Mouse (Mus musculus) layer of hippocampus, adult 2 months (tissue): ENCODE measurements around the gene Skor1. TPM values are rescaled to one million over a fixed set of nuclear protein-coding genes. Genes with fewer than 3 reads are reported as not detected.

Experiments
- DNase-seq, 2 experiments: peaks; one replicate each; pipeline ENCODE4 v3.0.0; 2022; ENCODE audit warnings: low spot score in 2 of 2
- H3K27ac ChIP-seq: fragments of 200-600 bp; 2 replicates; pipeline ENCODE4 v1.8.1; 2022
- H3K4me3 ChIP-seq: fragments of 200-600 bp; 2 replicates; pipeline ENCODE4 v1.8.1; 2022; ENCODE audit warnings: mild to moderate bottlenecking
- CTCF ChIP-seq: fragments of 200-600 bp; conservative IDR thresholded peaks from 2 replicates; pipeline ENCODE4 v1.8.1; 2022; ENCODE audit warnings: antibody characterized with exemption, mild to moderate bottlenecking, moderate library complexity
- total RNA-seq, 2 experiments: library from RNA; stranded (reverse); gene quantifications; 2 replicates each; pipeline ENCODE4 v1.2.3; 2021

Skor1 gene
- total RNA-seq, 2 experiments from 2014 or later = 0.20 to 0.27 TPM

GRCm38 (mm10) chr9:63136756-63137614 lies 11.8 kb downstream of the Skor1 start:
- DNase-seq = no peak
- TF ChIP-seq CTCF = no peak

GRCm38 (mm10) chr9:63136241-63136640 lies 12.5 kb downstream of the Skor1 start:
- Histone ChIP-seq H3K27ac (no peak overlapping the region), H3K4me3 (no peak overlapping the region)
- DNase-seq = no peak
- no peak; the same call in 1 of the 2 replicates for TF ChIP-seq CTCF

More at GRCm38 (mm10) chr9:63136756-63137614, 11.8 kb downstream of the Skor1 start:
- no peak overlapping the region for H3K27ac ChIP-seq
- H3K4me3 ChIP-seq = no peak overlapping the region

DNA sequence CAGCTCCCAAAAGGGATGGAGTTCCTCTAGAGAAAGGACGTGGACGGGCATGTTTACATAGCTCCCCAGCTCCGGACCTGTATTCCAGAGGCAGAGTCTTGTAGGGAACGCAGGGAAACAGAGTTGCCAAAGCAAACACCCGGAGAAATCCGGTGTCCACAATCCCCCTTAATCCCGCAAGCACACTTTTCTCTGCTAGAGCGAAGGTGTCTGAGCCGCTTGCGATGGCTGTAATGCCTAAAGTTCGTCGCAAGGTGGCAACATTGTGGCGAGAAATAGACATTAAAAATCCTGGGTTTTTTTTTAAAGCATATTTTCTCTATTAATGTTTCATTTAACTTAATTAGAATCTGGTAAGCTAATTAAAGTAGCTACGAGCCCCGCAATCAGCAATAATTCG lies 13.0 kb downstream of the Skor1 start:
- H3K27ac ChIP-seq = no peak overlapping the region
- TF ChIP-seq CTCF = peak; percentile 95
- DNase-seq = peak; percentile 46 to 65

GRCm38 (mm10) chr9:63135356-63135755 lies 13.4 kb downstream of the Skor1 start:
- Histone ChIP-seq H3K27ac (no peak overlapping the region), H3K4me3 (peak overlapping the region; percentile 45)
- DNase-seq = no peak
- TF ChIP-seq CTCF = no peak

More for the DNA sequence above, 13.0 kb downstream of the Skor1 start:
- peak overlapping the region; percentile 45 for H3K4me3 ChIP-seq

DNA sequence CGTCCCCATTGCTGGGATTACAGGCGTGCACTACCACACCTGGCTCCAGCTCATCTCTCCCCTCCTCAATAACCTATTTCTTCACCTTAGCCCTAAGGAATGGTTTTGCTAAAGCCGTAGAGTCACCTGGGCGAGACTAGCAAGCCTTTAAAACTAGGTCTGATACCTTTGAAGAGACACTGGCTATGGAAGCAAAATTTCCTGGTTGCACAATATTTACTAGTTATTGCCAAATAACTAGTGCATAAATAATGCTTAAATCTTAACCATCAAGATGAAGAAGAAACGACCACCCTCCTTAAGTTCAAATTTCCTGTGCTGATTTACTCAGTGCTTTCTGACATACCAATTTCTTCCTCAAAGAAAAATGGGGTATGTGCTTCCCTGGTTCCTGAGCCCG lies 15.1 kb downstream of the Skor1 start:
- H3K27ac ChIP-seq = no peak overlapping the region
- DNase-seq = no peak
- H3K4me3 ChIP-seq = peak overlapping the region; percentile 65
- TF ChIP-seq CTCF = no peak

GRCm38 (mm10) chr9:63132673-63133601 lies 15.8 kb downstream of the Skor1 start:
- H3K4me3 ChIP-seq = peak overlapping the region; percentile 65
- DNase-seq = peak; percentile 93 to 94
- peak overlapping the region; percentile 98 for H3K27ac ChIP-seq
- no peak for TF ChIP-seq CTCF

- DNase-seq = no peak
- no peak for TF ChIP-seq CTCF
- H3K27ac ChIP-seq = peak overlapping the region; percentile 98
- H3K4me3 ChIP-seq = peak overlapping the region; percentile 65
Observed at GRCm38 (mm10) chr9:63131957-63132602, 16.7 kb downstream of the Skor1 start.

DNA sequence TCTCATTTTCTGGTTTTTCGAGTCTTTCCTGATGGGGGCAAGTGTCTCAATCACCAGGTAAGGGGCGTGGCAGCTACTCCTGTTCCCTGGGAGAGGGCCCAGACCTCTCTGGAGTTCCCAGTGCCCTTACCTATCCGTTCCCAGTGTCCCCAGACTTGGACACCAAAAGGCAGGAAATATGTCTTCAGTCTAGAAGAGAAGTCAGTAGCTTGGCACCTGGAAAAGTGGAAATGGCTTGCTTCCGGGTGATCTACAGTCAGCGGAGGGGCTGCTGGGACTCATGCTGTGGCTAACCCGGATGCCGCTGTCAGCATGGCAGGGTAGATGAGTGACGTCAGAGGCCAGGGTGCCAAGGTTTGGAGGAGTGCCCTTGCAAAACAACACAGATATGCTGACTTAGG lies 19.1 kb downstream of the Skor1 start:
- no peak for TF ChIP-seq CTCF
- no peak for DNase-seq
- Histone ChIP-seq H3K4me3 (no peak overlapping the region), H3K27ac (no peak overlapping the region)

- H3K4me3 ChIP-seq = no peak overlapping the region; the same call in 1 of the 2 replicates
- DNase-seq = no peak
- H3K27ac ChIP-seq = no peak overlapping the region; the same call in 1 of the 2 replicates
- TF ChIP-seq CTCF = no peak
Observed at GRCm38 (mm10) chr9:63124512-63124911, 24.2 kb downstream of the Skor1 start.

DNA sequence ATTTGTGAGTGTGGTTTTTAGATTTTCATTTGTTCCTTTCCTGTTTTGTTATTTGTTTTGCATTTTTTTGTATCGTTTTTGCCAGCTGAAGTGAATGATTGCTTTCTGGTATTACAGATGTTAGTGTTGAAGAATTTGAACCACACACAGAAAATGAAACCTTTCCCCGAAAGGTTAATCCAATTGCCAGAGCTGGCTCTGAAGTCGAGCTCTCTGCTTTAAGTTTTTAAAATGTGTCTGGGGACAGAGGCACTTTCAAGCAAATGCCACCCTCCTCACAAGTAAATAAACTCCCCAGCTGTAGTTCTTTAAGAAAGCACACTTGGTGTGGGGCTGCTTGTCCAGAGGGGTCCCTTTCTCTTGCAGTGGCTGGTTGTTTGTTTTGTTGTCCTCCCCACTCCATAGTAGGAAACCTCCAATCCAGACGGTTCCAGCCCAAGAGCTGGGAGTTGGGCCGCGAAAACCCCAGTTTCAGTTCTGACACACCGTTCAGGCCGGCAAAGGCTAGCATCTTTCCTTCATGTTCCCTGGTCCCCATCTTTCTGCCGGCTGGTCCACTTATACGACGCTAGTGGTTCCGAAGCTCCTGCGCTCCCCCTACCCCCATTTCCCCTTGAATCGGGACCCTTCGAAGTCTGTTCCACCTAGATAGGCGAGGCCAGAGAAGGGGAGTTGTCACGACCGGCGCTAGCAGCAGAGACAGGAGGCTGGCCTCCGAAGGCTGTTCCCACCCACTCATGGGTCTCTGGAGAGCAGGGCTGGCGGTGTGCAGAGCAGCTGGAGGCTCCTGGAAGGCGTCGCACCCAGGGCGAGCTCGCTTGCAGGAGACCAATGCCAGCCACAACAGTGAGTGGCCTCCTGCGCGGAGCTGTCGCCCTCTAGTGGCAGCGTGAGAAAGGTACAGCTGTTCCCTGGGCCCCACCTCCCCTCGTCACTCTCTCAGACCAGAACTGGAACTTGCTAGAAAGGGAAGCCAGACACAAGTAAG lies 25.0 kb downstream of the Skor1 start:
- DNase-seq = peak; percentile 84 to 93
- peak; percentile 100 for TF ChIP-seq CTCF
- peak overlapping the region; percentile 58 for H3K4me3 ChIP-seq
- H3K27ac ChIP-seq = peak overlapping the region; percentile 92

GRCm38 (mm10) chr9:63122161-63122833 lies 26.5 kb downstream of the Skor1 start:
- H3K27ac ChIP-seq = no peak overlapping the region
- no peak for TF ChIP-seq CTCF
- no peak for DNase-seq
- no peak overlapping the region for H3K4me3 ChIP-seq
